Mouse (Mus musculus): ENCODE results near the gene Shmt2.

Gene Shmt2

DNA sequence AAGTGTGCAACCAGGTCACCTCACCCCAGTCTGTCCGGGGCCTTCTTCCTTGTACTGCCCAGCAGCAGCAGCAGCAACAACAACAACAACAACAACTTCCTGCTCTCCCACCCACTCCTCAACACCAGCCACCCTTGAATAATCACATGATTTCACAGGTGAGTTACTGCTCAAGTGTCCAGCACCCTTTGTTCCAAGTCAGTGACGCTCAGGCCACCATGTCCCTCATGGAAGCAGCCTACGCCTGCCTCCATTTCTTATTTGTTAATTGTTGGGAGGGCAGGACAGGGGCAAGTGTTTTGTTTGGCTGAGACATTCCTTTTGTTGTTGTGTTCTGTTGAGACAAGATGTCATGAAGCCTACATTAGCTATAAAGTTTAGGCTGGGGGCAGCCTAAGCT lies 45.7 kb downstream of the Shmt2 start:
- DNase-seq (ENCODE audit: low spot score in 2 of 2) = no peak

DNA sequence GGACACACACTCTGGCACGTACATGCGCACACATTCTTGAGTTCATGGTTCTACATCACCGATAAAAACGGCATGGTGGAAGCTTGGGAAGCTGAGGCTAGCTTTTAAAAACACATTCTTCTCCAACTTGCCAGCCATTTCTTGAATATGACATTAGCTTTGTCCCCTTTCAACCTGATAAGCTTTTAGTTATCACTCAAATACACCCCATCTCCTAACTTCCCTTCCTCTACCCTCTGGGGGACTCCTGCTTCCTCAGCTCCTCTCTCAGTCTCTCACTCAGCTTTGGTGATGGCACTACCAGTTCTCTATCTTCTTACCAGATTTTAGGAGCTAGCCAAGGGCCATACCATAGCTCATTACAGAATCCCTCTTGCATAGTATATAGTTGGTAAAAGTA lies 47.1 kb downstream of the Shmt2 start:
- no peak for DNase-seq (ENCODE audit: low spot score in 2 of 2)

DNA sequence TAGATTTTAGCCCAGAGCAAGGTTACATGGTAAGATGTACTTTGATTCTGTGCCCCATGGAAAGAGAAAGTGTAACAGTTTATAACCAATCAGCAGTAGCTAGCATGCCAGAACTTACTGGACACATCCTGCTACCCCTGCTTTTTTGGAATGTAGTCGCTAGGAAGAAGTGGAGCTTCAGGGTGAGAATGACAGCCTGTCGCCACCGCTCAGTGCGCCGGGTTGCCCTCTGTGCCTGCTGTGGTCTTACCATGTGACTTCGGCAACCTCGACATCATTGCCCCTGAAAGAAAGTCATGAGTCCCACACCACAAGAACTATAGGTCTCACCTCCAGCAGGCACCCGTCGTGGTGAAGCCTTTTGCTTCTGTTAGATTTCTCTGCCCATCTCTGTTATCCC lies 49.5 kb downstream of the Shmt2 start:
- no peak for DNase-seq (ENCODE audit: low spot score in 2 of 2)

DNA sequence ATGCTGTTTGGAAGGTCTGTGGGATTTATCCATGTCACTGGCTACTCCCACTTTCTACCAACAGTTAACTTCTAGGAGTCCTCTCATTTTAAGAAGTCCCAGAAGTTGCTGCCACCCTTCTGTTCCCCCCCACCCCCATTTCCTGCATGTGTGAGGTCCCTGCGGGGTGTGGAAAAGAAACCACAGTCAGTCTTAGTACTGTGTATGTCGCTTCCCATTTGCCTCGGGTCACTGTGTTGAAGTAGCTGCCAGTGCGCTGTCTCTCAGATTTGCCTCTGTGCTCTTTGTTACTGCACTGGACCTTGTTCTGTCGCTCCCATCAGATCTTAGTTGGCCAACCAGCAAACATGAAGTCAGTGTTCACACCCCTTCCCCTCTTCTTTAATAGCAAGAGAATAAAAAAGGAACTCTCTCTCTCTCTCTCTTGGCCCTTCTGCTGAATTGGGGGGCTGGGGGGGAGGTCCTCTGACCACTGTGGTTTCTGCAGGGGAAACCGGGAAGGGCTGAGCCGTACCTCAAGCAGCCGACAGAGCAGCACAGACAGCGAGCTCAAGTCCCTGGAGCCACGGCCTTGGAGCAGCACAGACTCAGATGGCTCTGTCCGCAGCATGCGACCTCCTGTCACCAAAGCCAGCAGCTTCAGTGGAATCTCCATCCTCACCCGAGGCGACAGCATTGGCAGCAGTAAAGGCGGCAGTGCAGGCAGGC lies 50.8 kb downstream of the Shmt2 start:
- no peak for DNase-seq (ENCODE audit: low spot score in 2 of 2)
